In the genomic region with DNA sequence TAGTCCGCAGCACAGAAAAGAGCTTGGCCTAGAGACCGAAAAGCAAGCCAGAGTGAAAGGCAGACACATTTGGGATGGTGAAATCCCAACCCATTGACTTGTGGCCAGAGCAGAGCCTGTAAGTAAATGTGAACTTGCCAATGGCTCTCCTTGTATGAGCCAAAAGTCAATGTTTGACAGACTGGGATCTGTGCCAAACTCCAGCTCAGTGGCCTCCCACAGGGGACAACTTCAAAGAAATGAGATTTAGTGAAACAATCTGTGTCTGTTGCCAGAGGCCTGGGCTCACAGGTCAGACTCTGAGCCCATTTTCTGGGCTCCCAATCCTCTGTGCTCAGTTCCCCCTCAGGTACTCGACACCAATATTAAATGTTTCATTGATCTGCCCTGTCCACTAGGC, we compare ENCODE assay signal across 9 mouse cellular contexts.
DNase-seq lines count a peak whose midpoint lies in the region; ATAC-seq lines count a peak whose summit lies in the region.
"Had no signal": no experiment of that assay in that cellular context is flagged by ENCODE, and none has a peak within 500 bp of the region (broad histone marks: within the 10 kb centered on the region; RNA-seq: fewer than 3 reads in every experiment).

No protein-coding gene starts in this region.

- DNase-seq in embryonic facial prominence, embryonic 11.5 days (ENCODE audit: low spot score) = peak; percentile 60
- no peak for DNase-seq in embryonic facial prominence, embryonic 10.5 days (ENCODE audit: low spot score)
- DNase-seq in fibroblast of lung, adult 2 months (ENCODE audit: low read depth) = peak; percentile 90
- no peak for DNase-seq in spleen, postnatal 10 days (ENCODE audit: low spot score in 2 of 2)

- H3K4me2 ChIP-seq in embryonic facial prominence, embryonic 11.5 days (ENCODE audit: low read depth, low read length) = no peak overlapping the region
- H3K4me2 ChIP-seq in hindbrain, embryonic 15.5 days = no peak overlapping the region
- H3K4me2 ChIP-seq in liver, embryonic 12.5 days = no peak overlapping the region
- no peak overlapping the region for H3K4me2 ChIP-seq in stomach, embryonic 14.5 days (replicated peaks; ENCODE audit: low read depth, low read length)

- H3K9me3 ChIP-seq in embryonic facial prominence, embryonic 11.5 days (replicated peaks; ENCODE audit: control insufficient read depth, low read length) = no peaks in the 10 kb centered on the region
- H3K9me3 ChIP-seq in embryonic facial prominence, embryonic 10.5 days = peaks cover 9% of the 10 kb centered on the region; the same call in 1 of the 2 replicates
- no peaks in the 10 kb centered on the region for H3K9me3 ChIP-seq in hindbrain, embryonic 15.5 days
- H3K9me3 ChIP-seq in liver, embryonic 12.5 days (replicated peaks) = no peaks in the 10 kb centered on the region
- no peaks in the 10 kb centered on the region for H3K9me3 ChIP-seq in stomach, embryonic 14.5 days (ENCODE audit: control insufficient read depth, low read depth, low read length)

- H3K9ac ChIP-seq in embryonic facial prominence, embryonic 11.5 days (replicated peaks; ENCODE audit: low read length) = no peak overlapping the region
- no peak overlapping the region for H3K9ac ChIP-seq in hindbrain, embryonic 15.5 days
- no peak overlapping the region for H3K9ac ChIP-seq in liver, embryonic 12.5 days
- no peak overlapping the region for H3K9ac ChIP-seq in stomach, embryonic 14.5 days (replicated peaks; ENCODE audit: low read depth, low read length)

- ATAC-seq in embryonic facial prominence, embryonic 11.5 days (replicated peaks; ENCODE audit: insufficient number of reproducible peaks, low FRiP score, low TSS enrichment, low read depth) = no peak
- peak; percentile 86 for ATAC-seq in hindbrain, embryonic 15.5 days (ENCODE audit: low FRiP score, low read depth)
- peak; percentile 62 for ATAC-seq in liver, embryonic 12.5 days
- ATAC-seq in stomach, embryonic 14.5 days (ENCODE audit: insufficient number of reproducible peaks, insufficient read depth, low FRiP score, low read depth) = peak; percentile 56; the same call in 1 of the 2 replicates
- no peak for ATAC-seq in granulocyte monocyte progenitor cell, adult 5-6 weeks (replicated peaks; ENCODE audit: poor library complexity, severe bottlenecking)

- no peak overlapping the region for H3K4me3 ChIP-seq in embryonic facial prominence, embryonic 11.5 days (ENCODE audit: low read depth, low read length)
- no peak overlapping the region for H3K4me3 ChIP-seq in embryonic facial prominence, embryonic 10.5 days
- no peak overlapping the region for H3K4me3 ChIP-seq in hindbrain, embryonic 15.5 days
- no peak overlapping the region for H3K4me3 ChIP-seq in liver, embryonic 12.5 days
- H3K4me3 ChIP-seq in stomach, embryonic 14.5 days (ENCODE audit: low read depth, low read length) = no peak overlapping the region

- no peaks in the 10 kb centered on the region for H3K27me3 ChIP-seq in embryonic facial prominence, embryonic 11.5 days (ENCODE audit: control insufficient read depth, insufficient read depth, low read length)
- no peaks in the 10 kb centered on the region for H3K27me3 ChIP-seq in embryonic facial prominence, embryonic 10.5 days (replicated peaks; ENCODE audit: low read depth, poor library complexity, severe bottlenecking)
- no peaks in the 10 kb centered on the region for H3K27me3 ChIP-seq in hindbrain, embryonic 15.5 days
- H3K27me3 ChIP-seq in liver, embryonic 12.5 days (replicated peaks) = no peaks in the 10 kb centered on the region
- H3K27me3 ChIP-seq in stomach, embryonic 14.5 days (ENCODE audit: control insufficient read depth, insufficient read depth, low read length) = no peaks in the 10 kb centered on the region
- H3K27me3 ChIP-seq: CH12.LX had no signal

- 86% methylated on average over 3 of the region's 3 CpGs for WGBS in embryonic facial prominence, embryonic 11.5 days
- WGBS in embryonic facial prominence, embryonic 10.5 days = 83% methylated on average over 3 of the region's 3 CpGs
- WGBS in hindbrain, embryonic 15.5 days = 49% methylated on average over 3 of the region's 3 CpGs
- WGBS in liver, embryonic 12.5 days (ENCODE audit: insufficient replicate concordance) = 59% methylated on average over 3 of the region's 3 CpGs
- 65% methylated on average over 3 of the region's 3 CpGs for WGBS in stomach, embryonic 14.5 days

- no peaks in the 10 kb centered on the region for H3K36me3 ChIP-seq in embryonic facial prominence, embryonic 11.5 days (replicated peaks; ENCODE audit: control insufficient read depth, insufficient read depth, low read depth, low read length)
- peaks cover 9% of the 10 kb centered on the region for H3K36me3 ChIP-seq in embryonic facial prominence, embryonic 10.5 days (replicated peaks)
- H3K36me3 ChIP-seq in hindbrain, embryonic 15.5 days = no peaks in the 10 kb centered on the region
- no peaks in the 10 kb centered on the region for H3K36me3 ChIP-seq in liver, embryonic 12.5 days
- no peaks in the 10 kb centered on the region for H3K36me3 ChIP-seq in stomach, embryonic 14.5 days (ENCODE audit: control insufficient read depth, insufficient read depth, low read length)

- no peak overlapping the region for H3K27ac ChIP-seq in embryonic facial prominence, embryonic 11.5 days (replicated peaks; ENCODE audit: low read depth, low read length)
- H3K27ac ChIP-seq in embryonic facial prominence, embryonic 10.5 days (replicated peaks) = no peak overlapping the region
- peak overlapping the region; percentile 42 for H3K27ac ChIP-seq in hindbrain, embryonic 15.5 days (replicated peaks)
- no peak overlapping the region for H3K27ac ChIP-seq in liver, embryonic 12.5 days
- H3K27ac ChIP-seq in stomach, embryonic 14.5 days (ENCODE audit: low read length) = no peak overlapping the region

- no peaks in the 10 kb centered on the region for H3K4me1 ChIP-seq in embryonic facial prominence, embryonic 11.5 days (ENCODE audit: control insufficient read depth, insufficient read depth, low read length)
- H3K4me1 ChIP-seq in embryonic facial prominence, embryonic 10.5 days = peaks cover 17% of the 10 kb centered on the region
- H3K4me1 ChIP-seq in hindbrain, embryonic 15.5 days (replicated peaks) = peaks cover 14% of the 10 kb centered on the region
- H3K4me1 ChIP-seq in liver, embryonic 12.5 days = 0 out of 2 replicates have a peak, but pooled peaks cover 8% of the 10 kb centered on the region
- peaks cover 5% of the 10 kb centered on the region; the same call in 1 of the 2 replicates for H3K4me1 ChIP-seq in stomach, embryonic 14.5 days (ENCODE audit: control insufficient read depth, insufficient read depth, low read length)

Comparison
In these comparisons a context has a peak if more than half of its experiments do, and no peak if none do; other contexts are left out.
1. DNase-seq: peak in embryonic facial prominence, embryonic 11.5 days (single experiment) and fibroblast of lung, adult 2 months (single experiment); none in embryonic facial prominence, embryonic 10.5 days (single experiment) and spleen, postnatal 10 days (0 of 2).
2. ATAC-seq: peak in hindbrain, embryonic 15.5 days (single experiment), liver, embryonic 12.5 days (single experiment) and stomach, embryonic 14.5 days (single experiment); none in embryonic facial prominence, embryonic 11.5 days (single experiment) and granulocyte monocyte progenitor cell, adult 5-6 weeks (single experiment).